Mouse (Mus musculus) kidney, adult 18-20 months (tissue): ENCODE results near the gene Atxn1.

Experiments used
- DNase-seq: peaks from one replicate; pipeline ENCODE4 v3.0.0; 2021

The Atxn1 gene

GRCm38 (mm10) chr13:45614762-45615161, 350.0 kb downstream of the Atxn1 start:
- no peak for DNase-seq

GRCm38 (mm10) chr13:45613346-45613745, 351.5 kb downstream of the Atxn1 start:
- DNase-seq, result peak; percentile 39

- DNase-seq, result no peak
These were observed 353.3 kb downstream of the Atxn1 start for GRCm38 (mm10) chr13:45611554-45611953.

GRCm38 (mm10) chr13:45609461-45609860, 355.3 kb downstream of the Atxn1 start:
- no peak for DNase-seq

GRCm38 (mm10) chr13:45608593-45608992, 356.2 kb downstream of the Atxn1 start:
- DNase-seq, result no peak

- no peak for DNase-seq
These were observed 356.9 kb downstream of the Atxn1 start for GRCm38 (mm10) chr13:45607946-45608345.

- no peak for DNase-seq
These were observed 361.2 kb downstream of the Atxn1 start for GRCm38 (mm10) chr13:45603636-45604035.

GRCm38 (mm10) chr13:45600443-45600842, 364.4 kb downstream of the Atxn1 start:
- no peak for DNase-seq

GRCm38 (mm10) chr13:45599831-45600230, 365.0 kb downstream of the Atxn1 start:
- no peak for DNase-seq

GRCm38 (mm10) chr13:45595416-45595815, 369.4 kb downstream of the Atxn1 start:
- no peak for DNase-seq

- no peak for DNase-seq
These were observed 370.9 kb downstream of the Atxn1 start for GRCm38 (mm10) chr13:45593914-45594313.

- no peak for DNase-seq
These were observed 373.9 kb downstream of the Atxn1 start for GRCm38 (mm10) chr13:45590898-45591297.

GRCm38 (mm10) chr13:45583061-45583460, 381.7 kb downstream of the Atxn1 start:
- no peak for DNase-seq

GRCm38 (mm10) chr13:45582294-45582693, 382.5 kb downstream of the Atxn1 start:
- DNase-seq, result no peak

- no peak for DNase-seq
These were observed 385.1 kb downstream of the Atxn1 start for GRCm38 (mm10) chr13:45579751-45580150.

- peak; percentile 63 for DNase-seq
These were observed 387.0 kb downstream of the Atxn1 start for GRCm38 (mm10) chr13:45577784-45578183.

GRCm38 (mm10) chr13:45577366-45577765, 387.4 kb downstream of the Atxn1 start:
- DNase-seq, result no peak

- DNase-seq, result peak; percentile 83
These were observed 388.6 kb downstream of the Atxn1 start for GRCm38 (mm10) chr13:45576185-45576584.

GRCm38 (mm10) chr13:45572768-45573167, 392.0 kb downstream of the Atxn1 start:
- peak; percentile 60 for DNase-seq

- DNase-seq, result peak; percentile 84
These were observed 393.0 kb downstream of the Atxn1 start for GRCm38 (mm10) chr13:45571795-45572262.

GRCm38 (mm10) chr13:45569932-45570331, 394.9 kb downstream of the Atxn1 start:
- DNase-seq, result no peak

GRCm38 (mm10) chr13:45564946-45565345, 399.9 kb downstream of the Atxn1 start:
- no peak for DNase-seq

GRCm38 (mm10) chr13:45562011-45562410, 402.8 kb downstream of the Atxn1 start:
- no peak for DNase-seq

GRCm38 (mm10) chr13:45560543-45560942, 404.3 kb downstream of the Atxn1 start:
- DNase-seq, result no peak

GRCm38 (mm10) chr13:45559258-45559657, 405.6 kb downstream of the Atxn1 start:
- DNase-seq, result no peak

- DNase-seq, result no peak
These were observed 406.4 kb downstream of the Atxn1 start for GRCm38 (mm10) chr13:45558367-45558766.
